Comparison of ENCODE assay signal across 24 mouse cellular contexts in genomic region chr4:134439119-134439518, GRCm38 (mm10). TPM values are rescaled to one million over a fixed set of nuclear protein-coding genes. Genes with fewer than 3 reads are reported as not detected.
DNase-seq lines count a peak whose midpoint lies in the region; ATAC-seq and TF ChIP-seq lines count a peak whose summit lies in the region.
"Had no signal": no experiment of that assay in that cellular context is flagged by ENCODE, and none has a peak within 500 bp of the region (broad histone marks: within the 10 kb centered on the region; RNA-seq: fewer than 3 reads in every experiment).

No protein-coding gene starts in this region.

- H3K27ac ChIP-seq in cortical plate, adult 2 months (ENCODE audit: insufficient read depth, low read length): 0 out of 2 replicates have a peak overlapping the region, but pooled peaks have one; percentile 24
- H3K27ac ChIP-seq in liver, embryonic 14.5 days: no peak overlapping the region; the same call in 1 of the 2 replicates
- H3K27ac ChIP-seq in forebrain, embryonic 11.5 days (ENCODE audit: low read depth, low read length): no peak overlapping the region
- no peak overlapping the region for H3K27ac ChIP-seq in forebrain, embryonic 12.5 days
- H3K27ac ChIP-seq: forebrain, embryonic 10.5 days; heart, embryonic 15.5 days; hindbrain, embryonic 10.5 days; hindbrain, postnatal 0 days; limb, embryonic 12.5 days; macrophage; midbrain, embryonic 12.5 days; neural tube, embryonic 12.5 days had no signal

- peak; percentile 93 for TF ChIP-seq EP300 in liver, embryonic 14.5 days (IDR thresholded peaks at IDR 0.05; ENCODE audit: low read depth)

- no peaks in the 10 kb centered on the region for H3K9me3 ChIP-seq in G1E (replicated peaks)
- no peaks in the 10 kb centered on the region for H3K9me3 ChIP-seq in liver, embryonic 14.5 days (ENCODE audit: control insufficient read depth, low read length)
- no peaks in the 10 kb centered on the region for H3K9me3 ChIP-seq in forebrain, embryonic 11.5 days (ENCODE audit: control insufficient read depth, low read length)
- no peaks in the 10 kb centered on the region for H3K9me3 ChIP-seq in forebrain, embryonic 12.5 days
- H3K9me3 ChIP-seq: heart, embryonic 15.5 days; limb, embryonic 12.5 days; midbrain, embryonic 12.5 days; neural tube, embryonic 12.5 days had no signal

- 9% methylated on average over 3 of the region's 3 CpGs for WGBS in liver, embryonic 14.5 days (ENCODE audit: insufficient replicate concordance)
- 80% methylated on average over 3 of the region's 3 CpGs for WGBS in forebrain, embryonic 11.5 days
- 77% methylated on average over 3 of the region's 3 CpGs for WGBS in forebrain, embryonic 12.5 days

- H3K27me3 ChIP-seq in G1E (ENCODE audit: insufficient read depth, low read length): peaks cover 54% of the 10 kb centered on the region
- no peaks in the 10 kb centered on the region for H3K27me3 ChIP-seq in liver, embryonic 14.5 days (ENCODE audit: control insufficient read depth, insufficient read depth, low read length)
- H3K27me3 ChIP-seq in forebrain, embryonic 11.5 days (ENCODE audit: control insufficient read depth, insufficient read depth, low read length): no peaks in the 10 kb centered on the region
- H3K27me3 ChIP-seq in forebrain, embryonic 12.5 days: no peaks in the 10 kb centered on the region
- H3K27me3 ChIP-seq: heart, embryonic 15.5 days; limb, embryonic 12.5 days; midbrain, embryonic 12.5 days; neural tube, embryonic 12.5 days had no signal

- DNase-seq in frontal cortex, adult 2 months (ENCODE audit: extremely low spot score in 1 of 2, low spot score in 1 of 2): no peak
- peak; percentile 26 for DNase-seq in G1E (ENCODE audit: low spot score)
- DNase-seq in liver, embryonic 14.5 days (ENCODE audit: low read depth in 3 of 3, low spot score in 3 of 3): peak; percentile 63 to 71 (median 69)
- no peak for DNase-seq in forebrain, embryonic 11.5 days (ENCODE audit: low spot score)
- DNase-seq: adrenal gland, postnatal 36 days; cerebellum, adult 9-11 months; embryo, embryonic 11 days; gastrocnemius, postnatal 10 days; kidney, adult 18-20 months; kidney, postnatal 25 days; lung, embryonic 14.5 days had no signal

- no peak overlapping the region; the same call in 1 of the 2 replicates for H3K4me3 ChIP-seq in G1E (ENCODE audit: low read depth, low read length)
- H3K4me3 ChIP-seq in cortical plate, adult 2 months (ENCODE audit: insufficient read depth, low read length): no peak overlapping the region
- H3K4me3 ChIP-seq in liver, embryonic 14.5 days (ENCODE audit: insufficient read depth in 1 of 2, low read depth in 2 of 2, low read length in 2 of 2): no peak overlapping the region
- no peak overlapping the region for H3K4me3 ChIP-seq in forebrain, embryonic 11.5 days (ENCODE audit: low read depth, low read length)
- H3K4me3 ChIP-seq in forebrain, embryonic 12.5 days (replicated peaks): no peak overlapping the region
- H3K4me3 ChIP-seq: forebrain, embryonic 10.5 days; heart, embryonic 15.5 days; hindbrain, embryonic 10.5 days; limb, embryonic 12.5 days; midbrain, embryonic 12.5 days; neural tube, embryonic 12.5 days had no signal

- H3K36me3 ChIP-seq in G1E (replicated peaks): no peaks in the 10 kb centered on the region
- no peaks in the 10 kb centered on the region for H3K36me3 ChIP-seq in liver, embryonic 14.5 days (replicated peaks; ENCODE audit: control insufficient read depth, insufficient read depth, low read depth)
- H3K36me3 ChIP-seq in forebrain, embryonic 11.5 days (ENCODE audit: control insufficient read depth, insufficient read depth, low read length): no peaks in the 10 kb centered on the region
- no peaks in the 10 kb centered on the region for H3K36me3 ChIP-seq in forebrain, embryonic 12.5 days (replicated peaks)
- H3K36me3 ChIP-seq: forebrain, embryonic 10.5 days; heart, embryonic 15.5 days; hindbrain, embryonic 10.5 days; limb, embryonic 12.5 days; midbrain, embryonic 12.5 days; neural tube, embryonic 12.5 days had no signal

- ATAC-seq in frontal cortex, adult (ENCODE audit: low TSS enrichment): peak; percentile 66
- peak; percentile 89 for ATAC-seq in G1E (ENCODE audit: extremely low read depth, insufficient number of reproducible peaks, low FRiP score, poor library complexity, severe bottlenecking)
- peak; percentile 97 for ATAC-seq in liver, embryonic 14.5 days (ENCODE audit: insufficient read depth)
- ATAC-seq in cerebellum, adult (ENCODE audit: insufficient number of reproducible peaks, low FRiP score, low TSS enrichment): no peak
- no peak for ATAC-seq in forebrain, embryonic 11.5 days (replicated peaks; ENCODE audit: low FRiP score)
- ATAC-seq in forebrain, embryonic 12.5 days (ENCODE audit: low FRiP score): no peak
- ATAC-seq: CD4-positive, CD25-positive, alpha-beta regulatory T cell, adult 4 months; hindbrain, postnatal 0 days had no signal

- 0 out of 2 replicates have a peak, but pooled peaks have one; percentile 21 for TF ChIP-seq POLR2A in cortical plate, adult 2 months (IDR thresholded peaks at IDR 0.05; ENCODE audit: extremely low read depth, insufficient read depth, low read length)

- peaks cover 19% of the 10 kb centered on the region for H3K4me1 ChIP-seq in G1E (ENCODE audit: insufficient read depth, low read depth, low read length)
- H3K4me1 ChIP-seq in cortical plate, adult 2 months (ENCODE audit: control insufficient read depth, insufficient read depth, low read length): peaks cover 3% of the 10 kb centered on the region; the same call in 1 of the 2 replicates
- H3K4me1 ChIP-seq in liver, embryonic 14.5 days (replicated peaks; ENCODE audit: control insufficient read depth in 2 of 2, insufficient read depth in 2 of 2, low read length in 1 of 2): peaks cover 15 to 18% of the 10 kb centered on the region in 2 experiments
- no peaks in the 10 kb centered on the region for H3K4me1 ChIP-seq in forebrain, embryonic 11.5 days (replicated peaks; ENCODE audit: control insufficient read depth, insufficient read depth, low read length)
- peaks cover 4% of the 10 kb centered on the region; the same call in 1 of the 2 replicates for H3K4me1 ChIP-seq in forebrain, embryonic 12.5 days
- H3K4me1 ChIP-seq: limb, embryonic 12.5 days; neural tube, embryonic 12.5 days had no signal

- H3K4me2 ChIP-seq in liver, embryonic 14.5 days (ENCODE audit: low read depth): peak overlapping the region; percentile 31
- no peak overlapping the region for H3K4me2 ChIP-seq in forebrain, embryonic 11.5 days (ENCODE audit: low read depth, low read length, severe bottlenecking)
- no peak overlapping the region for H3K4me2 ChIP-seq in forebrain, embryonic 12.5 days
- H3K4me2 ChIP-seq: heart, embryonic 15.5 days; limb, embryonic 12.5 days; lung, embryonic 14.5 days; midbrain, embryonic 12.5 days; neural tube, embryonic 12.5 days had no signal

- TF ChIP-seq CTCF in G1E (IDR thresholded peaks at IDR 0.05; ENCODE audit: low read depth, low read length): no peak
- TF ChIP-seq CTCF in cortical plate, adult 2 months (IDR thresholded peaks at IDR 0.05; ENCODE audit: extremely low read depth, insufficient read depth, low read length): no peak
- no peak for TF ChIP-seq CTCF in liver, embryonic 14.5 days (IDR thresholded peaks at IDR 0.05; ENCODE audit: low read depth)

- no peak overlapping the region; the same call in 1 of the 2 replicates for H3K9ac ChIP-seq in liver, embryonic 14.5 days (replicated peaks)
- H3K9ac ChIP-seq in forebrain, embryonic 11.5 days (ENCODE audit: low read length): no peak overlapping the region
- H3K9ac ChIP-seq in forebrain, embryonic 12.5 days: no peak overlapping the region
- H3K9ac ChIP-seq: heart, embryonic 15.5 days; limb, embryonic 12.5 days; lung, embryonic 14.5 days; midbrain, embryonic 12.5 days; neural tube, embryonic 12.5 days had no signal

RNA-seq across cellular contexts. Expression of gene Stmn1, which starts 29.0 kb away (rescaled TPM):
- polyA plus RNA-seq in frontal cortex, adult 2 months (2012; rRNA removed): 976 and 1,019 TPM in 2 replicates
- total RNA-seq in G1E (2014; fragmentation: Nextera tagmentation): 171 and 196 TPM in 2 replicates
- total RNA-seq in G1E (2017): 804 and 935 TPM in 2 replicates
- 93.2 and 179 TPM in 2 replicates for polyA plus RNA-seq in G1E (2012)
- polyA plus RNA-seq in cortical plate, adult 2 months (2012; rRNA removed): 901 and 956 TPM in 2 replicates
- 46.2 and 104 TPM in 2 replicates for polyA plus RNA-seq in liver, embryonic 14.5 days (2012; rRNA removed)
- 404 and 464 TPM in 2 replicates for polyA plus RNA-seq in liver, embryonic 14.5 days (2014; fragmentation: Nextera tagmentation; extraction: Ambion mirVana)
- polyA plus RNA-seq in forebrain, embryonic 11.5 days (2014; fragmentation: Nextera tagmentation; extraction: Ambion mirVana): 3,131 and 3,150 TPM in 2 replicates
- 4,517 and 4,745 TPM in 2 replicates for polyA plus RNA-seq in forebrain, embryonic 12.5 days (2016; fragmentation: Nextera tagmentation; extraction: Ambion mirVana)

RNA-seq across cellular contexts. Expression of gene Pafah2, which starts 43.0 kb away (rescaled TPM):
- polyA plus RNA-seq in frontal cortex, adult 2 months (2012; rRNA removed): 11.4 and 12.4 TPM in 2 replicates
- total RNA-seq in G1E (2014; fragmentation: Nextera tagmentation): 15.1 and 16.3 TPM in 2 replicates
- 45.9 and 48.0 TPM in 2 replicates for total RNA-seq in G1E (2017)
- 10.2 and 14.9 TPM in 2 replicates for polyA plus RNA-seq in G1E (2012)
- 8.9 and 9.3 TPM in 2 replicates for polyA plus RNA-seq in cortical plate, adult 2 months (2012; rRNA removed)
- 3.9 and 4.3 TPM in 2 replicates for polyA plus RNA-seq in liver, embryonic 14.5 days (2012; rRNA removed)
- polyA plus RNA-seq in liver, embryonic 14.5 days (2014; fragmentation: Nextera tagmentation; extraction: Ambion mirVana): 4.3 and 5.4 TPM in 2 replicates
- 7.2 and 8.8 TPM in 2 replicates for polyA plus RNA-seq in forebrain, embryonic 11.5 days (2014; fragmentation: Nextera tagmentation; extraction: Ambion mirVana)
- polyA plus RNA-seq in forebrain, embryonic 12.5 days (2016; fragmentation: Nextera tagmentation; extraction: Ambion mirVana): 7.2 and 8.3 TPM in 2 replicates

RNA-seq across cellular contexts. Expression of gene Extl1, which starts 55.5 kb away (rescaled TPM):
- polyA plus RNA-seq in frontal cortex, adult 2 months (2012; rRNA removed): 30.3 and 32.1 TPM in 2 replicates
- total RNA-seq in G1E (2014; fragmentation: Nextera tagmentation) (not detected in 2 replicates), G1E (2017) (0.05 TPM in 1 of 2 replicates, not detected in the other)
- not detected in 2 replicates for polyA plus RNA-seq in G1E (2012)
- 49.2 and 52.7 TPM in 2 replicates for polyA plus RNA-seq in cortical plate, adult 2 months (2012; rRNA removed)
- 0.04 and 0.16 TPM in 2 replicates for polyA plus RNA-seq in liver, embryonic 14.5 days (2012; rRNA removed)
- 0.04 and 0.11 TPM in 2 replicates for polyA plus RNA-seq in liver, embryonic 14.5 days (2014; fragmentation: Nextera tagmentation; extraction: Ambion mirVana)
- polyA plus RNA-seq in forebrain, embryonic 11.5 days (2014; fragmentation: Nextera tagmentation; extraction: Ambion mirVana): 0.15 and 0.71 TPM in 2 replicates
- polyA plus RNA-seq in forebrain, embryonic 12.5 days (2016; fragmentation: Nextera tagmentation; extraction: Ambion mirVana): 0.32 and 0.37 TPM in 2 replicates

RNA-seq across cellular contexts. Expression of gene Paqr7, which starts 57.4 kb away (rescaled TPM):
- polyA plus RNA-seq in frontal cortex, adult 2 months (2012; rRNA removed): 60.0 and 65.6 TPM in 2 replicates
- 6.0 and 10.3 TPM in 2 replicates for total RNA-seq in G1E (2014; fragmentation: Nextera tagmentation)
- 7.0 and 9.2 TPM in 2 replicates for total RNA-seq in G1E (2017)
- 13.1 and 14.8 TPM in 2 replicates for polyA plus RNA-seq in G1E (2012)
- 78.7 and 81.5 TPM in 2 replicates for polyA plus RNA-seq in cortical plate, adult 2 months (2012; rRNA removed)
- polyA plus RNA-seq in liver, embryonic 14.5 days (2012; rRNA removed): 4.1 and 5.7 TPM in 2 replicates
- 1.9 and 2.3 TPM in 2 replicates for polyA plus RNA-seq in liver, embryonic 14.5 days (2014; fragmentation: Nextera tagmentation; extraction: Ambion mirVana)
- 1.3 and 1.5 TPM in 2 replicates for polyA plus RNA-seq in forebrain, embryonic 11.5 days (2014; fragmentation: Nextera tagmentation; extraction: Ambion mirVana)
- polyA plus RNA-seq in forebrain, embryonic 12.5 days (2016; fragmentation: Nextera tagmentation; extraction: Ambion mirVana): 3.8 and 4.9 TPM in 2 replicates

Comparison
In these comparisons a context has a peak if more than half of its experiments do, and no peak if none do; other contexts are left out.
1. ATAC-seq: peak in frontal cortex, adult (single experiment), G1E (single experiment) and liver, embryonic 14.5 days (single experiment); none in cerebellum, adult (single experiment), forebrain, embryonic 11.5 days (single experiment) and forebrain, embryonic 12.5 days (single experiment).
2. DNase-seq: peak in G1E (single experiment) and liver, embryonic 14.5 days (3 of 3); none in frontal cortex, adult 2 months (0 of 2) and forebrain, embryonic 11.5 days (single experiment).
3. RNA of gene Extl1, which starts 55.5 kb away (polyA plus RNA-seq): 49.2 to 52.7 TPM in cortical plate, adult 2 months and 30.3 to 32.1 TPM in frontal cortex, adult 2 months; 0.32 to 0.37 TPM in forebrain, embryonic 12.5 days, 0.04 to 0.16 TPM in liver, embryonic 14.5 days, 0.15 to 0.71 TPM in forebrain, embryonic 11.5 days and not detected in G1E; every median in the first group is over 10 times any median in the second.